In the genomic region with DNA sequence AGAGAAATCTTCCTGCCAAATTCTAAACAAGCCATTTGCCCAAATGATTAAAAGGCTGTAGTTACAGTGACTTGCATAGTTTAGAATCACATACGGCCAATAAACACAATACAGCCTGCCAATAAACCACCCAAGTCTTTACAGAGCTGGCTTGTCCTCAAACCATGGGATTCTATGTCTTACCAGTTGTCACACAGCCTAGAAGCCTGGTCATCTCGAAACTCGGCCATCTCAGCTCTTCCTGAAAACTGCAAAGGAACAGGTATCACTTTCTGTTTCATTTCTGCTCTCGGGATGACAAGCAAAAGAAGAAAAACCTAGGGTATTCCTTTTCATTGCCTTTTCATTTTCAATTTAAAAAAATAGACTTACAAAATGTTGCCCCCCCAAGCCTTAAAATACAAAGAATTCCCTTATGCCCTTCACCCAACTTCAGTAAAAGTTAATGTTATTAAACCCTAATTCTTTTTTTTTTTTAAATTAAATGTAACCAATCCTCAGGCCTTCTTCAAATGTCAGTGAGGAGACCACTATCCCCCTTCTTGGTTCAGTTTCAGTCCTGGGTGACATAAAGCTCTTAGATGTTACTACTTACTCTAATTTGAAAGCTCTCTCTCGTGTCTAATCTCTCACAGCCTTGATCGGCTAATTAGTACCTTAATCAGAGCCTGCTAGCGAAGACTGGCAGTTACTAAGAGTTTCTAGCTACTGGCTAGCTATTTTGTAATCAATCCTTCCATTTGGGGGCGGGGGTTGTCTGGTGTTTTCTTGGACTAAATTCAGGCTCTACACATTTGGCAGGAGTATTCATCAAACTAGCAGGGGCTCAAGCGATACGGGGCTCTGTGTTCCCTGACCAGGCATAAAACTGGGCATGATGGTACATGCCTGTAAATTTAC, we compare ENCODE assay signal across 1 mouse cellular context.
TF ChIP-seq lines count a peak whose summit lies in the region.

No protein-coding gene starts in this region.

TF ChIP-seq in MEL, 35 proteins besides CTCF, POLR2A, EP300 and RAD21:
- no peak for TF ChIP-seq CHD2 (IDR thresholded peaks at IDR 0.05; ENCODE audit: low read length)
- no peak for TF ChIP-seq JUND (IDR thresholded peaks at IDR 0.05; ENCODE audit: low read depth, low read length)
- no peak for TF ChIP-seq MXI1 (IDR thresholded peaks at IDR 0.05; ENCODE audit: low read depth, low read length)
- TF ChIP-seq NELFE (IDR thresholded peaks at IDR 0.05; ENCODE audit: low read depth, low read length) = no peak
- no peak for TF ChIP-seq ETS1 (IDR thresholded peaks at IDR 0.05; ENCODE audit: low read depth, low read length)
- no peak for TF ChIP-seq USF1 (IDR thresholded peaks at IDR 0.05; ENCODE audit: low read depth, low read length)
- TF ChIP-seq KAT2A (conservative IDR thresholded peaks at IDR 0.05; ENCODE audit: low read depth, low read length) = no peak
- no peak for TF ChIP-seq ZNF384 (IDR thresholded peaks at IDR 0.05; ENCODE audit: low read depth, low read length)
- no peak for TF ChIP-seq TAL1 (IDR thresholded peaks at IDR 0.05; ENCODE audit: low read length)
- no peak for TF ChIP-seq MAFK (IDR thresholded peaks at IDR 0.05; ENCODE audit: borderline replicate concordance, low read depth, low read length)
- TF ChIP-seq CHD1 (IDR thresholded peaks at IDR 0.05; ENCODE audit: low read depth, low read length) = no peak
- TF ChIP-seq ELF1 (IDR thresholded peaks at IDR 0.05; ENCODE audit: low read depth, low read length) = no peak
- no peak for TF ChIP-seq UBTF (IDR thresholded peaks at IDR 0.05; ENCODE audit: borderline replicate concordance, insufficient read depth, low read depth, low read length)
- no peak for TF ChIP-seq HCFC1 (IDR thresholded peaks at IDR 0.05; ENCODE audit: low read depth, low read length)
TF ChIP-seq in MEL: peak in this region for 0.
